ENCODE assay signal across 15 mouse cellular contexts in the genomic region with DNA sequence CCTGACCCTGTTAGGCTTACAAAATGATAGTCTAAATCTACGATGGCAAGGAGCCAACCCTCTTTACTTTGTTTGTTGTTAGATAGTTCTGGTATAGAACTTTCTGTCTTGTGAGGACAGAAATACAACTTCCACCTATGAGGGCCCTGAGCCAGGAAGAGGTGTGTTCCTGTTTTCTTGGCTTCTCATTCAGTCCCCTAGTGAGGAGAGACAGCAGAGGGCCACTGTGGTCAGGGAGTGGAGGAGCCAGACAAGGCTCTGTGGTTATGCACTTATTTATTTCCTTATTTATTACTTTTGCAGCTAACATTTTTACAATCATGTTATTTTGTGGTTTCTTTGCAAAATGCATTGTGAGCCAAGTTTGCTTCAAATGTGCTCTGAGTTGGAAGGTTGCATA.
"Had no signal": no experiment of that assay in that cellular context is flagged by ENCODE, and none has a peak within 500 bp of the region (broad histone marks: within the 10 kb centered on the region; RNA-seq: fewer than 3 reads in every experiment).

No protein-coding gene starts in this region.

- H3K9ac ChIP-seq: liver, embryonic 13.5 days; liver, postnatal 0 days; lung, embryonic 15.5 days; midbrain, embryonic 12.5 days; neural tube, embryonic 15.5 days had no signal

- H3K36me3 ChIP-seq: liver, embryonic 13.5 days; lung, embryonic 15.5 days; midbrain, embryonic 12.5 days; neural tube, embryonic 15.5 days had no signal

- H3K4me3 ChIP-seq: liver, embryonic 13.5 days; lung, embryonic 15.5 days; midbrain, embryonic 12.5 days; neural tube, embryonic 15.5 days had no signal

- H3K27ac ChIP-seq: liver, embryonic 13.5 days; lung, embryonic 15.5 days; macrophage; midbrain, embryonic 12.5 days; neural tube, embryonic 15.5 days had no signal

- H3K4me2 ChIP-seq: liver, embryonic 13.5 days; lung, embryonic 15.5 days; midbrain, embryonic 12.5 days; neural tube, embryonic 15.5 days had no signal

- H3K4me1 ChIP-seq: liver, embryonic 13.5 days; lung, embryonic 15.5 days; midbrain, embryonic 12.5 days had no signal

- ATAC-seq: liver, postnatal 0 days had no signal

- H3K27me3 ChIP-seq: liver, embryonic 13.5 days; lung, embryonic 15.5 days; midbrain, embryonic 12.5 days; neural tube, embryonic 15.5 days had no signal

- H3K9me3 ChIP-seq: liver, embryonic 13.5 days; lung, embryonic 15.5 days; midbrain, embryonic 12.5 days; neural tube, embryonic 15.5 days had no signal

- DNase-seq: kidney, adult 11 months; kidney, adult 9 months; layer of hippocampus, adult 9-11 months; liver; liver, embryonic 13.5 days; liver, postnatal 0 days; lung, postnatal 14 days; right cerebral cortex, adult 18-20 months; right cerebral cortex, postnatal 25 days; thymus, adult 18-20 months; thymus, postnatal 14 days had no signal
